In the genomic region with DNA sequence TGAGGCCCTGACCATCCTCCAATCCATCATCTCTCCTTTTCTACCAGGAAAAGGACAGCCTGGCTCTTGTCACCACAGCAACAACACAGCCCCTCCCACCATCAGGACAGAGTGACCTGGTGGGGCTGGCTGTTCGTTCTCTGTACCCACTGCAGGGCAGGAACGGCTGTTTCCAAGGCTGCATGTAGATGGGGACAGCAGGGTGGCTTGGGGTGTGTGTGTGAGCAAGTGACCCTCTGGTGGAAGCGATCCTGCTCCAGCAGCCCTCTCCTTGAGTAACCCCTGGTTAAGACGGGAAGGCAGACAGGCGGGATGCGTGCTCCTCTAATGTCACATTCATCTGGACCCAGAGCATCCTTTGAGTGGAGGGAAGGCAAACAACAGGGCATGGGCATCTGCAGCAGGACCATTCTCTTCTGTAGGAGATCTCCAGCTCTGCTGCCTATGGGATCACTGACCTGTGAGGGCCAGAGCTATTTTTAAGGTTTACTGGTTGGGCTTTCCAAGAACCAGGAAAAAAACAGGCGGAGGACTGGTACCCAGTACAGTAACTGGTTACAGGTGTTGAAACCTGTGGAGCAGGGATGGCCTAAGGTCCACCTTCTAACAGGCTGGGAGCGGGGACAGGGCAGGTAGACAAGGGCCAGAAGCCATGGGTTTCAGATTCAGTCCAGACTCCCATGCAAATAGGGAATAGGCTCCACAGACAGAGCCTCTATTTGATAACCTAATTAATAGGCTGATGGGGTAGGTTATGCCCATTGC, we compare ENCODE assay signal across 21 mouse cellular contexts. TPM values are rescaled to one million over a fixed set of nuclear protein-coding genes. Genes with fewer than 3 reads are reported as not detected.
A peak's percentile ranks its signal among the peaks of the same experiment; 100 is the strongest.
DNase-seq lines count a peak whose midpoint lies in the region; ATAC-seq lines count a peak whose summit lies in the region.
"Had no signal": no experiment of that assay in that cellular context is flagged by ENCODE, and none has a peak within 500 bp of the region (broad histone marks: within the 10 kb centered on the region; RNA-seq: fewer than 3 reads in every experiment).

No protein-coding gene starts in this region.

- DNase-seq in cerebellum, postnatal 10 days: peak; percentile 60 to 62
- DNase-seq in heart, adult 9 months (ENCODE audit: low spot score in 2 of 2): no peak
- peak; percentile 7 for DNase-seq in kidney, adult 18-20 months
- no peak for DNase-seq in urinary bladder, postnatal 36 days (ENCODE audit: low spot score in 2 of 2)
- DNase-seq: B cell, adult 2 months; liver; lung, adult 2 months; lung, postnatal 10 days; midbrain, embryonic 14.5 days had no signal

- no peak for ATAC-seq in cerebellum, adult (ENCODE audit: insufficient number of reproducible peaks, low FRiP score, low TSS enrichment)
- ATAC-seq in heart, embryonic 12.5 days (ENCODE audit: insufficient number of reproducible peaks, low FRiP score): no peak
- no peak for ATAC-seq in kidney, embryonic 16.5 days (ENCODE audit: low FRiP score, low TSS enrichment)
- ATAC-seq: forebrain, embryonic 15.5 days; intestine, postnatal 0 days had no signal

- peak overlapping the region; percentile 38 for H3K9ac ChIP-seq in heart, embryonic 12.5 days
- no peak overlapping the region for H3K9ac ChIP-seq in kidney, embryonic 16.5 days (replicated peaks; ENCODE audit: low read length)
- H3K9ac ChIP-seq: embryonic facial prominence, embryonic 13.5 days; forebrain, embryonic 15.5 days; hindbrain, embryonic 14.5 days; liver, embryonic 14.5 days; neural tube, embryonic 15.5 days had no signal

- H3K9me3 ChIP-seq in heart, embryonic 12.5 days (replicated peaks): no peaks in the 10 kb centered on the region
- no peaks in the 10 kb centered on the region for H3K9me3 ChIP-seq in kidney, embryonic 16.5 days (ENCODE audit: low read length)
- H3K9me3 ChIP-seq: embryonic facial prominence, embryonic 13.5 days; forebrain, embryonic 10.5 days; forebrain, embryonic 15.5 days; neural tube, embryonic 15.5 days had no signal

- 59% methylated on average over 8 of the region's 8 CpGs for WGBS in heart, embryonic 12.5 days
- WGBS in kidney, embryonic 16.5 days: 73% methylated on average over 8 of the region's 8 CpGs

- peaks cover 37% of the 10 kb centered on the region for H3K4me1 ChIP-seq in heart, embryonic 12.5 days (replicated peaks)
- peaks cover 27% of the 10 kb centered on the region for H3K4me1 ChIP-seq in kidney, embryonic 16.5 days (ENCODE audit: insufficient read depth, low read length)
- peaks cover 45% of the 10 kb centered on the region for H3K4me1 ChIP-seq in brown adipose tissue, adult 24 weeks (ENCODE audit: control insufficient read depth, insufficient read depth, insufficient read length, low read length)

- peaks cover 5% of the 10 kb centered on the region for H3K36me3 ChIP-seq in heart, embryonic 12.5 days
- peaks cover 5% of the 10 kb centered on the region; the same call in 1 of the 2 replicates for H3K36me3 ChIP-seq in kidney, embryonic 16.5 days (ENCODE audit: insufficient read depth, low read length)
- H3K36me3 ChIP-seq: forebrain, embryonic 15.5 days; neural tube, embryonic 15.5 days had no signal

- H3K4me3 ChIP-seq in heart, embryonic 12.5 days: no peak overlapping the region
- no peak overlapping the region for H3K4me3 ChIP-seq in kidney, embryonic 16.5 days (ENCODE audit: low read length)
- H3K4me3 ChIP-seq in brown adipose tissue, adult 24 weeks (ENCODE audit: insufficient read depth, low read depth, low read length): no peak overlapping the region
- H3K4me3 ChIP-seq: embryonic facial prominence, embryonic 13.5 days; forebrain, embryonic 10.5 days; forebrain, embryonic 15.5 days; neural tube, embryonic 15.5 days had no signal

- no peak overlapping the region for H3K4me2 ChIP-seq in heart, embryonic 12.5 days
- H3K4me2 ChIP-seq in kidney, embryonic 16.5 days (replicated peaks; ENCODE audit: low read depth, low read length): no peak overlapping the region
- H3K4me2 ChIP-seq: embryonic facial prominence, embryonic 13.5 days; forebrain, embryonic 15.5 days; hindbrain, embryonic 14.5 days; neural tube, embryonic 15.5 days had no signal

- H3K27ac ChIP-seq in heart, embryonic 12.5 days (ENCODE audit: poor library complexity, severe bottlenecking): 0 out of 2 replicates have a peak overlapping the region, but pooled peaks have one; percentile 2
- no peak overlapping the region for H3K27ac ChIP-seq in kidney, embryonic 16.5 days (ENCODE audit: low read length)
- H3K27ac ChIP-seq in brown adipose tissue, adult 24 weeks (replicated peaks; ENCODE audit: low read depth, low read length): 0 out of 2 replicates have a peak overlapping the region, but pooled peaks have one; percentile 6
- H3K27ac ChIP-seq: embryonic facial prominence, embryonic 13.5 days; forebrain, embryonic 10.5 days; forebrain, embryonic 15.5 days; hindbrain, embryonic 14.5 days; liver, embryonic 14.5 days; macrophage; neural tube, embryonic 15.5 days had no signal

- H3K27me3 ChIP-seq in heart, embryonic 12.5 days (replicated peaks): no peaks in the 10 kb centered on the region
- no peaks in the 10 kb centered on the region for H3K27me3 ChIP-seq in kidney, embryonic 16.5 days (ENCODE audit: insufficient read depth, low read length)
- H3K27me3 ChIP-seq: embryonic facial prominence, embryonic 13.5 days; forebrain, embryonic 15.5 days; neural tube, embryonic 15.5 days had no signal

RNA-seq across cellular contexts. Expression of a gene that starts 2.6 kb away (rescaled TPM):
- polyA plus RNA-seq in heart, embryonic 12.5 days (2016; fragmentation: Nextera tagmentation; extraction: Ambion mirVana): 67.5 and 68.1 TPM in 2 replicates
- polyA plus RNA-seq in kidney, embryonic 16.5 days (2015; fragmentation: Nextera tagmentation; extraction: Ambion mirVana): 59.6 and 77.7 TPM in 2 replicates
- 29.2 and 73.9 TPM in 2 replicates for polyA plus RNA-seq in brown adipose tissue, adult 24 weeks (2012; ENCODE audit: insufficient read depth, insufficient read length, missing spikeins)

RNA-seq across cellular contexts. Expression of a gene that starts 39.9 kb away (rescaled TPM):
- 61.9 and 66.4 TPM in 2 replicates for polyA plus RNA-seq in heart, embryonic 12.5 days (2016; fragmentation: Nextera tagmentation; extraction: Ambion mirVana)
- polyA plus RNA-seq in kidney, embryonic 16.5 days (2015; fragmentation: Nextera tagmentation; extraction: Ambion mirVana): 118 and 133 TPM in 2 replicates
- 7.8 and 12.6 TPM in 2 replicates for polyA plus RNA-seq in brown adipose tissue, adult 24 weeks (2012; ENCODE audit: insufficient read depth, insufficient read length, missing spikeins)

RNA-seq across cellular contexts. Expression of a gene that starts 40.3 kb away (rescaled TPM):
- 9.3 and 9.4 TPM in 2 replicates for polyA plus RNA-seq in heart, embryonic 12.5 days (2016; fragmentation: Nextera tagmentation; extraction: Ambion mirVana)
- 15.7 and 16.9 TPM in 2 replicates for polyA plus RNA-seq in kidney, embryonic 16.5 days (2015; fragmentation: Nextera tagmentation; extraction: Ambion mirVana)
- 6.0 and 7.2 TPM in 2 replicates for polyA plus RNA-seq in brown adipose tissue, adult 24 weeks (2012; ENCODE audit: insufficient read depth, insufficient read length, missing spikeins)

Comparison
In these comparisons a context has a peak if more than half of its experiments do, and no peak if none do; other contexts are left out.
1. DNase-seq: peak in cerebellum, postnatal 10 days (2 of 2) and kidney, adult 18-20 months (single experiment); none in heart, adult 9 months (0 of 2) and urinary bladder, postnatal 36 days (0 of 2).